Mouse (Mus musculus): Measurements from ENCODE around the gene Zbp1.

The Zbp1 gene

GRCm38 (mm10) chr2:173209091-173209815, 9.5 kb downstream of the Zbp1 start:
- no peak for DNase-seq

GRCm38 (mm10) chr2:173207051-173207450, 11.7 kb downstream of the Zbp1 start:
- no peak for DNase-seq

GRCm38 (mm10) chr2:173205563-173206099, 13.1 kb downstream of the Zbp1 start:
- no peak for DNase-seq

- no peak for DNase-seq
Measured at GRCm38 (mm10) chr2:173204671-173205070, 14.1 kb downstream of the Zbp1 start.

- no peak for DNase-seq
Measured at GRCm38 (mm10) chr2:173203726-173204125, 15.0 kb downstream of the Zbp1 start.

GRCm38 (mm10) chr2:173202924-173203689, 15.6 kb downstream of the Zbp1 start:
- no peak for DNase-seq

GRCm38 (mm10) chr2:173194796-173195195, 23.9 kb downstream of the Zbp1 start:
- DNase-seq: no peak

GRCm38 (mm10) chr2:173187182-173187855, 31.4 kb downstream of the Zbp1 start:
- no peak for DNase-seq

GRCm38 (mm10) chr2:173186047-173186943, 32.4 kb downstream of the Zbp1 start:
- DNase-seq: peak; percentile 76

- DNase-seq: no peak
Measured at GRCm38 (mm10) chr2:173185282-173185681, 33.4 kb downstream of the Zbp1 start.

GRCm38 (mm10) chr2:173184475-173185080, 34.1 kb downstream of the Zbp1 start:
- no peak for DNase-seq

- DNase-seq: no peak
Measured at GRCm38 (mm10) chr2:173183836-173184460, 34.8 kb downstream of the Zbp1 start.

GRCm38 (mm10) chr2:173183311-173183710, 35.4 kb downstream of the Zbp1 start:
- no peak for DNase-seq

GRCm38 (mm10) chr2:173182796-173183195, 35.9 kb downstream of the Zbp1 start:
- no peak for DNase-seq

- no peak for DNase-seq
Measured at GRCm38 (mm10) chr2:173181901-173182300, 36.8 kb downstream of the Zbp1 start.

GRCm38 (mm10) chr2:173181486-173181885, 37.2 kb downstream of the Zbp1 start:
- DNase-seq: no peak

GRCm38 (mm10) chr2:173180721-173181388, 37.9 kb downstream of the Zbp1 start:
- DNase-seq: no peak

GRCm38 (mm10) chr2:173180026-173180425, 38.7 kb downstream of the Zbp1 start:
- no peak for DNase-seq

GRCm38 (mm10) chr2:173179046-173179445, 39.7 kb downstream of the Zbp1 start:
- no peak for DNase-seq

- DNase-seq: no peak
Measured at GRCm38 (mm10) chr2:173177951-173178350, 40.8 kb downstream of the Zbp1 start.

GRCm38 (mm10) chr2:173177481-173177880, 41.2 kb downstream of the Zbp1 start:
- no peak for DNase-seq
